ENCODE assay signal across 15 mouse cellular contexts in the genomic region with DNA sequence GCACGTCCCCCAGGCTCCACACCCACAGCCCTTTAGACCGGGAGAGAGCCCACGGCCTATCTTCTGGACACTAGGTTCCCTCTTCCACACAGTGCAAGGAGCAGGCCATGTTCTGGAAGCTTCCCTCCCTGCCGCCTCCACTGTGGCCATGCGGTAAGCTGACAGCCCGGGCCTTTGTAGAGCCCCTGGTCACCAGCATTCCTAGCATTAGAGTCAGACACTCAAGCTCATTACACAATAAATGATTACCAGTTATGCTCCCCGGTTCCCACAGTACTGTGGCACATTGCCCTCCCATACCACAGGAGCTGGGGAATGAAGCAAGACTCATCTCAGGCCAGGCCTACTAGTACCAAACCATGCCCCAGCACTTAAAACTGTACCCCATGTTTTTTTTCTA. TPM values are rescaled to one million over a fixed set of nuclear protein-coding genes. Genes with fewer than 3 reads are reported as not detected.
DNase-seq lines count a peak whose midpoint lies in the region; ATAC-seq and TF ChIP-seq lines count a peak whose summit lies in the region.
"Had no signal": no experiment of that assay in that cellular context is flagged by ENCODE, and none has a peak within 500 bp of the region (broad histone marks: within the 10 kb centered on the region; RNA-seq: fewer than 3 reads in every experiment).

No protein-coding gene starts in this region.

- no peaks in the 10 kb centered on the region for H3K9me3 ChIP-seq in kidney, embryonic 15.5 days (replicated peaks)
- H3K9me3 ChIP-seq: forebrain, embryonic 10.5 days; limb, embryonic 13.5 days had no signal

- no peaks in the 10 kb centered on the region for H3K36me3 ChIP-seq in kidney, embryonic 15.5 days

- in situ Hi-C loops in Patski (cut with MboI; ENCODE audit: low pct_unique_long_range_greater_than_20kb) = loop anchor here (5.0 kb wide), 1 partner anchor 141 kb away; no protein-coding TSS in a partner anchor

- H3K27me3 ChIP-seq in kidney, embryonic 15.5 days = no peaks in the 10 kb centered on the region
- H3K27me3 ChIP-seq in Patski = no peaks in the 10 kb centered on the region
- H3K27me3 ChIP-seq: limb, embryonic 13.5 days had no signal

- H3K27ac ChIP-seq in kidney, embryonic 15.5 days = peak overlapping the region; percentile 67
- H3K27ac ChIP-seq: forebrain, embryonic 10.5 days; limb, embryonic 13.5 days had no signal

- intact Hi-C loops in heart, postnatal 36 days (cut with DNase I) = no loop called here

- POLR2A ChIA-PET in Patski (lab: Charles Lee) = interaction anchor here (2.8 kb wide), 1 partner anchor 16 kb away, joined by 8 read pairs; no protein-coding TSS in a partner anchor

- 83% methylated on average over 7 of the region's 7 CpGs for WGBS in kidney, embryonic 15.5 days

- CTCF ChIA-PET in Patski (lab: Charles Lee) = interaction anchor here (0.9 kb wide), 1 partner anchor 11 kb away, joined by 3 read pairs; no protein-coding TSS in a partner anchor

- no peak overlapping the region for H3K4me3 ChIP-seq in kidney, embryonic 15.5 days (replicated peaks)
- H3K4me3 ChIP-seq: forebrain, embryonic 10.5 days; limb, embryonic 13.5 days had no signal

- DNase-seq in kidney, adult 11 months = no peak
- DNase-seq in 3134 (ENCODE audit: extremely low read depth, insufficient read length, low spot score) = peak; percentile 74
- peak; percentile 77 for DNase-seq in Patski (ENCODE audit: low read depth, low spot score)
- peak; percentile 29 for DNase-seq in kidney, postnatal 14 days
- DNase-seq in heart, postnatal 36 days = no peak
- DNase-seq: cerebellum, postnatal 25 days; gastrocnemius, postnatal 36 days; lung, adult 2 months; thymus, postnatal 14 days had no signal

- peak; percentile 62 for ATAC-seq in kidney, embryonic 15.5 days (replicated peaks; ENCODE audit: low FRiP score)
- ATAC-seq in Patski = peak; percentile 93
- ATAC-seq in erythroblast, adult 5-6 weeks (replicated peaks; ENCODE audit: low FRiP score, poor library complexity, severe bottlenecking) = no peak
- ATAC-seq: CD4-positive, CD25-positive, alpha-beta regulatory T cell, adult 4 months had no signal

- TF ChIP-seq CTCF in Patski (IDR thresholded peaks at IDR 0.05) = no peak

- H3K9ac ChIP-seq in kidney, embryonic 15.5 days = no peak overlapping the region
- H3K9ac ChIP-seq: limb, embryonic 13.5 days had no signal

- H3K4me2 ChIP-seq in kidney, embryonic 15.5 days = no peak overlapping the region
- H3K4me2 ChIP-seq: heart, embryonic 11.5 days; limb, embryonic 13.5 days had no signal

- peaks cover 16% of the 10 kb centered on the region for H3K4me1 ChIP-seq in kidney, embryonic 15.5 days

RNA-seq across cellular contexts. Expression of a gene that starts 6.3 kb away (rescaled TPM):
- 33.5 and 38.0 TPM in 2 replicates for polyA plus RNA-seq in kidney, embryonic 15.5 days (2015; fragmentation: Nextera tagmentation; extraction: Ambion mirVana)
- 76.4 TPM for polyA plus RNA-seq in Patski (2021)
- 39.3 and 53.4 TPM in 2 replicates for total RNA-seq in erythroblast, adult 5-6 weeks (2015; ENCODE audit: low replicate concordance)
- 78.6 and 121 TPM in 2 replicates for total RNA-seq in erythroblast, adult 5-6 weeks (2017; ENCODE audit: low replicate concordance)
- total RNA-seq in heart, postnatal 36 days (2021) = 10 to 100 TPM; 69.0 to 80.5 TPM

RNA-seq across cellular contexts. Expression of a gene that starts 14.3 kb away (rescaled TPM):
- 48.9 and 52.5 TPM in 2 replicates for polyA plus RNA-seq in kidney, embryonic 15.5 days (2015; fragmentation: Nextera tagmentation; extraction: Ambion mirVana)
- polyA plus RNA-seq in Patski (2021) = 143 TPM
- 10.6 and 14.4 TPM in 2 replicates for total RNA-seq in erythroblast, adult 5-6 weeks (2015; ENCODE audit: low replicate concordance)
- total RNA-seq in erythroblast, adult 5-6 weeks (2017; ENCODE audit: low replicate concordance) = 15.2 and 37.6 TPM in 2 replicates
- total RNA-seq in heart, postnatal 36 days (2021) = 10 to 100 TPM; 79.7 to 87.7 TPM

RNA-seq across cellular contexts. Expression of a gene that starts 53.7 kb away (rescaled TPM):
- polyA plus RNA-seq in kidney, embryonic 15.5 days (2015; fragmentation: Nextera tagmentation; extraction: Ambion mirVana) = 1,386 and 1,404 TPM in 2 replicates
- 1,017 TPM for polyA plus RNA-seq in Patski (2021)
- total RNA-seq in erythroblast, adult 5-6 weeks (2015; ENCODE audit: low replicate concordance) = 279 and 298 TPM in 2 replicates
- 472 and 492 TPM in 2 replicates for total RNA-seq in erythroblast, adult 5-6 weeks (2017; ENCODE audit: low replicate concordance)
- total RNA-seq in heart, postnatal 36 days (2021) = 100 to 1,000 TPM; 409 to 436 TPM

Comparison
In these comparisons a context has a peak if more than half of its experiments do, and no peak if none do; other contexts are left out.
1. DNase-seq: peak in 3134 (single experiment), Patski (single experiment) and kidney, postnatal 14 days (single experiment); none in kidney, adult 11 months (single experiment) and heart, postnatal 36 days (0 of 2).